Mouse (Mus musculus) midbrain, postnatal 0 days (tissue): ENCODE results near the gene Olfr483. TPM values are rescaled to one million over a fixed set of nuclear protein-coding genes. Genes with fewer than 3 reads are reported as not detected.

Source experiments
- ATAC-seq: fragments of 200-750 bp; cut with Nextera tagmentation; 2 replicates; pipeline ENCODE4 v1.8.0; 2017; ENCODE audit warnings: moderate number of reproducible peaks, mild to moderate bottlenecking, moderate TSS enrichment, moderate library complexity; ENCODE audit not compliant: low FRiP score
- DNase-seq: peaks from one replicate; pipeline ENCODE4 v3.0.0-alpha.2; 2015; ENCODE audit warnings: low spot score
- H3K27ac ChIP-seq: fragments of 300-500 bp; sonication (generic); 2 replicates; pipeline ENCODE4 v1.5.1; 2014; ENCODE audit warnings: low read depth, mild to moderate bottlenecking, low read length, mixed read lengths
- H3K27me3 ChIP-seq: fragments of 300-500 bp; sonication (generic); 2 replicates; pipeline ENCODE4 v1.6.1; 2014; ENCODE audit warnings: low read length, control low read depth, mixed read lengths; ENCODE audit not compliant: insufficient read depth
- H3K36me3 ChIP-seq: fragments of 300-500 bp; sonication (generic); 2 replicates; pipeline ENCODE4 v1.6.1; 2014; ENCODE audit warnings: low read length, control low read depth, mixed read lengths; ENCODE audit not compliant: insufficient read depth
- H3K4me1 ChIP-seq: fragments of 300-500 bp; sonication (generic); 2 replicates; pipeline ENCODE4 v1.6.1; 2014; ENCODE audit warnings: mild to moderate bottlenecking, control low read depth, antibody characterized with exemption, low read length, mixed read lengths; ENCODE audit not compliant: insufficient read depth
- H3K4me2 ChIP-seq: fragments of 300-500 bp; sonication (generic); 2 replicates; pipeline ENCODE4 v1.6.1; 2014; ENCODE audit warnings: low read depth, mild to moderate bottlenecking, low read length, mixed read lengths; ENCODE audit not compliant: poor library complexity, severe bottlenecking
- H3K4me3 ChIP-seq: fragments of 300-500 bp; sonication (generic); 2 replicates; pipeline ENCODE4 v1.5.1; 2014; ENCODE audit warnings: low read depth, mild to moderate bottlenecking, low read length, moderate library complexity
- H3K9ac ChIP-seq: fragments of 300-500 bp; sonication (generic); replicated peaks from 2 replicates; pipeline ENCODE4 v1.6.1; 2014; ENCODE audit warnings: mild to moderate bottlenecking, low read length, moderate library complexity, mixed read lengths; ENCODE audit not compliant: poor library complexity, severe bottlenecking
- H3K9me3 ChIP-seq: fragments of 300-500 bp; sonication (generic); 2 replicates; pipeline ENCODE4 v1.6.1; 2016; ENCODE audit warnings: low read length, control low read depth
- CTCF ChIP-seq: IDR thresholded peaks from 2 replicates; pipeline ENCODE4 v1.5.1; 2016; ENCODE audit warnings: antibody characterized with exemption, mild to moderate bottlenecking
- polyA plus RNA-seq: library from polyadenylated mRNA; unstranded; fragments of >200 nt; fragmentation: Nextera tagmentation; extraction: Ambion mirVana; gene quantifications from 2 replicates; pipeline ENCODE4 v1.2.1, GENCODE M21; 2015
- total RNA-seq: library from RNA; depleted of rRNA; stranded (reverse); fragments of >200 nt; gene quantifications from 2 replicates; pipeline ENCODE4 v1.2.3, GENCODE M21; 2014; rRNA removed

The Olfr483 gene
- total and polyA plus RNA-seq, 2 experiments from 2014 or later = not detected

DNA sequence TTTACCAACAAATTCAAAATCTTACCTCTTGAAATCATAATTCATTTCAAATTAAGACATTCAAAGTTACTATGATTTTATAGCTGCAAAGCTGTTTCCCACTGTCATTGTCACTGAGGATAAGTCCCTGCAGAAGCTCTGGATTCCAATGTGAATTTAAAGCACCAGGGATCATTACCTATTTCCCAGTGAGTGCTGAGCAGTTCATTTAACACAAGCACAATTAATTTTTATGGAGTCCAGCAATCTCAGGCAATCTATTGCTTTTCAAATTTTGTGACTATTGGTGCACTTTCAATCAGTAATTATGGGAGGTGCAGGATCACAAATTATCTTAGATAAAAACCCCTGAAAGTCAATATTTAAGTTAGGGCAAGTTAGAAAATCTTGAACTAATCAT lies 26.7 kb downstream of the Olfr483 start, which contains the start of gene Olfr484:
Olfr484 (minus strand) TSS at position 101 of the 400 bp plus-strand sequence.
- no peaks in the 10 kb centered on the region for H3K27me3 ChIP-seq
- DNase-seq (no peak), ATAC-seq (no peak)
- no peak within 1 kb of the TSS for H3K4me3 ChIP-seq
- H3K4me1 ChIP-seq = no peaks in the 10 kb centered on the region
- no peak within 1 kb of the TSS for H3K27ac ChIP-seq
- TF ChIP-seq CTCF = no peak
- no peaks in the 10 kb centered on the region for H3K9me3 ChIP-seq
- no peak within 1 kb of the TSS for H3K9ac ChIP-seq
- no peak within 1 kb of the TSS for H3K4me2 ChIP-seq
- no peaks in the 10 kb centered on the region for H3K36me3 ChIP-seq

Other genes with a start within 250 kb of the Olfr483 start
- not detected in 2 replicates for gene Olfr472, start 202.9 kb upstream of the Olfr483 start, total RNA-seq
- gene Olfr472, start 202.9 kb upstream of the Olfr483 start, polyA plus RNA-seq = not detected in 2 replicates
- gene Olfr473, start 170.4 kb upstream of the Olfr483 start, total RNA-seq = not detected in 2 replicates
- gene Olfr473, start 170.4 kb upstream of the Olfr483 start, polyA plus RNA-seq = not detected in 2 replicates
- gene Olfr474, start 146.2 kb upstream of the Olfr483 start, total RNA-seq = not detected in 2 replicates
- gene Olfr474, start 146.2 kb upstream of the Olfr483 start, polyA plus RNA-seq = not detected in 2 replicates
- gene Olfr476, start 136.0 kb upstream of the Olfr483 start, total RNA-seq = not detected in 2 replicates
- not detected in 2 replicates for gene Olfr476, start 136.0 kb upstream of the Olfr483 start, polyA plus RNA-seq
- gene Olfr477, start 114.2 kb upstream of the Olfr483 start, total RNA-seq = not detected in 2 replicates
- not detected in 2 replicates for gene Olfr477, start 114.2 kb upstream of the Olfr483 start, polyA plus RNA-seq
- gene Olfr478, start 66.9 kb upstream of the Olfr483 start, total RNA-seq = not detected in 2 replicates
- gene Olfr478, start 66.9 kb upstream of the Olfr483 start, polyA plus RNA-seq = not detected in 2 replicates
- not detected in 2 replicates for gene Olfr479, start 50.2 kb upstream of the Olfr483 start, total RNA-seq
- gene Olfr479, start 50.2 kb upstream of the Olfr483 start, polyA plus RNA-seq = not detected in 2 replicates
- gene Olfr480, start 33.5 kb upstream of the Olfr483 start, total RNA-seq = not detected in 2 replicates
- not detected in 2 replicates for gene Olfr480, start 33.5 kb upstream of the Olfr483 start, polyA plus RNA-seq
- not detected in 2 replicates for gene Olfr481, start 21.0 kb upstream of the Olfr483 start, total RNA-seq
- not detected in 2 replicates for gene Olfr481, start 21.0 kb upstream of the Olfr483 start, polyA plus RNA-seq
- not detected in 2 replicates for gene Olfr482, start 3.3 kb upstream of the Olfr483 start, total RNA-seq
- gene Olfr482, start 3.3 kb upstream of the Olfr483 start, polyA plus RNA-seq = 0.11 TPM in 1 of 2 replicates, not detected in the other
- gene Olfr484, start 26.6 kb downstream of the Olfr483 start, total RNA-seq = not detected in 2 replicates
- not detected in 2 replicates for gene Olfr484, start 26.6 kb downstream of the Olfr483 start, polyA plus RNA-seq
- not detected in 2 replicates for gene Olfr485, start 59.0 kb downstream of the Olfr483 start, total RNA-seq
- gene Olfr485, start 59.0 kb downstream of the Olfr483 start, polyA plus RNA-seq = not detected in 2 replicates
- not detected in 2 replicates for gene Olfr486, start 71.9 kb downstream of the Olfr483 start, total RNA-seq
- not detected in 2 replicates for gene Olfr486, start 71.9 kb downstream of the Olfr483 start, polyA plus RNA-seq
- not detected in 2 replicates for gene Olfr487, start 113.8 kb downstream of the Olfr483 start, total RNA-seq
- not detected in 2 replicates for gene Olfr487, start 113.8 kb downstream of the Olfr483 start, polyA plus RNA-seq
- gene Olfr488, start 157.5 kb downstream of the Olfr483 start, total RNA-seq = not detected in 2 replicates
- not detected in 2 replicates for gene Olfr488, start 157.5 kb downstream of the Olfr483 start, polyA plus RNA-seq
- not detected in 2 replicates for gene Olfr490, start 188.1 kb downstream of the Olfr483 start, total RNA-seq
- gene Olfr490, start 188.1 kb downstream of the Olfr483 start, polyA plus RNA-seq = not detected in 2 replicates
- gene Olfr491, start 212.6 kb downstream of the Olfr483 start, total RNA-seq = not detected in 2 replicates
- not detected in 2 replicates for gene Olfr491, start 212.6 kb downstream of the Olfr483 start, polyA plus RNA-seq
- not detected in 2 replicates for gene Olfr492, start 222.8 kb downstream of the Olfr483 start, total RNA-seq
- gene Olfr492, start 222.8 kb downstream of the Olfr483 start, polyA plus RNA-seq = not detected in 2 replicates
- not detected in 2 replicates for gene Olfr493, start 246.1 kb downstream of the Olfr483 start, total RNA-seq
- not detected in 2 replicates for gene Olfr493, start 246.1 kb downstream of the Olfr483 start, polyA plus RNA-seq